27 mouse cellular contexts compared by ENCODE assay signal in the genomic region with DNA sequence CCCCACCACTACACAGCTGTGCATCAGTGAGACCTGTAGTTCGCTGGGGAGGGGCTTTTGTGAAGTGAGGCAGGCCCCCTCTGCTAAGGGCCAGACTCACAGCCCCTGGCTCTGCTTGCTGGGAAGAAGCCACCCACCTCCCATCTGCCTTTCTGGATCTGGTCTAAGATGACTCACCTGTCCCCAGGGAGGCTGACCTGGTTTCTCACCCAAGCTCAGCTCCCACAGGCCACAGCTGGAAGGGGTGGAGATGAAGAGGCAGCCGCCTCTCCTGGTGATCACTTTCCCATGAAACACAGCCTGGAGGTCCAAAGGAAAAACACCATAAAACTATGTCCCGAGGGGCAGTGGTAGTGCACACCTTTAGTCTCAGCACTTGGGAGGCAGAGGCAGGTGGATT. TPM values are rescaled to one million over a fixed set of nuclear protein-coding genes. Genes with fewer than 3 reads are reported as not detected.
DNase-seq lines count a peak whose midpoint lies in the region; ATAC-seq and TF ChIP-seq lines count a peak whose summit lies in the region.
"Had no signal": no experiment of that assay in that cellular context is flagged by ENCODE, and none has a peak within 500 bp of the region (broad histone marks: within the 10 kb centered on the region; RNA-seq: fewer than 3 reads in every experiment).

No protein-coding gene starts in this region.

- H3K36me3 ChIP-seq in hindbrain, embryonic 13.5 days, result no peaks in the 10 kb centered on the region
- H3K36me3 ChIP-seq in hindbrain, postnatal 0 days (ENCODE audit: insufficient read depth, low read length), result no peaks in the 10 kb centered on the region
- H3K36me3 ChIP-seq: embryonic facial prominence, embryonic 10.5 days; embryonic facial prominence, embryonic 13.5 days; forebrain, embryonic 12.5 days; hindbrain, embryonic 12.5 days had no signal

- 0 out of 2 replicates have a peak, but pooled peaks cover 2% of the 10 kb centered on the region for H3K27me3 ChIP-seq in hindbrain, embryonic 13.5 days
- no peaks in the 10 kb centered on the region for H3K27me3 ChIP-seq in hindbrain, postnatal 0 days (ENCODE audit: insufficient read depth, low read length)
- H3K27me3 ChIP-seq: embryonic facial prominence, embryonic 13.5 days had no signal

- ATAC-seq in hindbrain, embryonic 13.5 days (ENCODE audit: low FRiP score), result no peak
- ATAC-seq in hindbrain, postnatal 0 days, result no peak
- ATAC-seq in activated CD4-positive, CD25-positive, alpha-beta regulatory T cell, adult 4 months, result no peak
- ATAC-seq: CD4-positive, CD25-positive, alpha-beta regulatory T cell, adult 4 months; inflammation-experienced regulatory T-cells, adult 6 months had no signal

- no peak for DNase-seq in hindbrain, postnatal 0 days (ENCODE audit: low spot score)
- DNase-seq in 3T3-L1 (ENCODE audit: low read depth, low spot score), result peak; percentile 46
- peak; percentile 90 for DNase-seq in MN1 (ENCODE audit: low spot score)
- no peak for DNase-seq in left cerebral cortex, postnatal 4 days
- DNase-seq: adrenal gland, adult 8-10 months; adrenal gland, postnatal 25 days; cerebellum, adult 9-11 months; cerebellum, postnatal 25 days; embryo, embryonic 11 days; gastrocnemius, postnatal 10 days; gastrocnemius, postnatal 36 days; heart, adult 2 months; kidney, adult 18-20 months had no signal

- 0 out of 2 replicates have a peak overlapping the region, but pooled peaks have one; percentile 19 for H3K9ac ChIP-seq in hindbrain, embryonic 13.5 days
- no peak overlapping the region for H3K9ac ChIP-seq in hindbrain, postnatal 0 days (replicated peaks; ENCODE audit: low read length)
- H3K9ac ChIP-seq: forebrain, embryonic 12.5 days; hindbrain, embryonic 12.5 days had no signal

- peaks cover 32% of the 10 kb centered on the region for H3K4me1 ChIP-seq in hindbrain, embryonic 13.5 days (replicated peaks)
- H3K4me1 ChIP-seq in hindbrain, postnatal 0 days (ENCODE audit: insufficient read depth, low read length), result no peaks in the 10 kb centered on the region

- intact Hi-C loops in left cerebral cortex, postnatal 4 days (cut with DNase I), result loop anchor here (2.0 to 10.0 kb wide), 2 partner anchors 155 to 329 kb away; no protein-coding TSS in a partner anchor

- no peaks in the 10 kb centered on the region for H3K9me3 ChIP-seq in hindbrain, embryonic 13.5 days
- no peaks in the 10 kb centered on the region for H3K9me3 ChIP-seq in hindbrain, postnatal 0 days (ENCODE audit: low read length)
- H3K9me3 ChIP-seq: embryonic facial prominence, embryonic 10.5 days; embryonic facial prominence, embryonic 13.5 days; forebrain, embryonic 12.5 days; hindbrain, embryonic 12.5 days had no signal

- no peak overlapping the region for H3K27ac ChIP-seq in hindbrain, embryonic 13.5 days
- H3K27ac ChIP-seq in hindbrain, postnatal 0 days, result no peak overlapping the region
- H3K27ac ChIP-seq: embryonic facial prominence, embryonic 10.5 days; embryonic facial prominence, embryonic 13.5 days; forebrain, embryonic 12.5 days; heart, adult 2 months; hindbrain, embryonic 12.5 days had no signal

- WGBS in hindbrain, embryonic 13.5 days, result 72% methylated on average over 3 of the region's 3 CpGs
- 89% methylated on average over 3 of the region's 3 CpGs for WGBS in hindbrain, postnatal 0 days

- no peak overlapping the region for H3K4me2 ChIP-seq in hindbrain, embryonic 13.5 days
- H3K4me2 ChIP-seq in hindbrain, postnatal 0 days (ENCODE audit: low read depth, low read length), result no peak overlapping the region
- H3K4me2 ChIP-seq: embryonic facial prominence, embryonic 13.5 days; forebrain, embryonic 12.5 days; heart, embryonic 11.5 days; hindbrain, embryonic 12.5 days had no signal

- no peak for TF ChIP-seq CTCF in hindbrain, postnatal 0 days (IDR thresholded peaks at IDR 0.05; ENCODE audit: low read depth)

- no peak overlapping the region for H3K4me3 ChIP-seq in hindbrain, embryonic 13.5 days
- no peak overlapping the region for H3K4me3 ChIP-seq in hindbrain, postnatal 0 days (ENCODE audit: low read length)
- H3K4me3 ChIP-seq: embryonic facial prominence, embryonic 10.5 days; embryonic facial prominence, embryonic 13.5 days; erythroblast, embryonic 14.5 days; forebrain, embryonic 12.5 days; heart, adult 2 months; hindbrain, embryonic 12.5 days had no signal

RNA-seq across cellular contexts. Expression of a gene that starts 18.4 kb away (rescaled TPM):
- polyA plus RNA-seq in hindbrain, embryonic 13.5 days (2015; fragmentation: Nextera tagmentation; extraction: Ambion mirVana), result 1.5 and 1.8 TPM in 2 replicates
- total RNA-seq in hindbrain, postnatal 0 days (2014; rRNA removed), result 0.72 and 0.84 TPM in 2 replicates
- 2.3 and 2.4 TPM in 2 replicates for polyA plus RNA-seq in hindbrain, postnatal 0 days (2015; fragmentation: Nextera tagmentation; extraction: Ambion mirVana)
- total RNA-seq in left cerebral cortex, postnatal 4 days (2021), result 1 to 10 TPM; 1.2 to 1.7 TPM
- under 1 TPM; 0.14 to 0.26 TPM for polyA plus RNA-seq in activated CD4-positive, CD25-positive, alpha-beta regulatory T cell, adult 4 months (2017; shearing (Covaris generic))
- total RNA-seq: granulocyte monocyte progenitor cell, adult 5-6 weeks; heart, adult 2 months; heart, postnatal 25 days; hematopoietic stem cell, adult 5-6 weeks had no signal
- polyA plus RNA-seq: erythroblast, embryonic 14.5 days; heart, adult 2 months; heart, postnatal 0 days had no signal

RNA-seq across cellular contexts. Expression of a gene that starts 54.1 kb away (rescaled TPM):
- 16.2 and 17.4 TPM in 2 replicates for polyA plus RNA-seq in hindbrain, embryonic 13.5 days (2015; fragmentation: Nextera tagmentation; extraction: Ambion mirVana)
- total RNA-seq in hindbrain, postnatal 0 days (2014; rRNA removed), result 19.9 and 22.3 TPM in 2 replicates
- 18.6 and 20.6 TPM in 2 replicates for polyA plus RNA-seq in hindbrain, postnatal 0 days (2015; fragmentation: Nextera tagmentation; extraction: Ambion mirVana)
- 10 to 100 TPM; 17.4 to 17.8 TPM for total RNA-seq in left cerebral cortex, postnatal 4 days (2021)
- polyA plus RNA-seq in activated CD4-positive, CD25-positive, alpha-beta regulatory T cell, adult 4 months (2017; shearing (Covaris generic)), result 10 to 100 TPM in 1 of 2 experiments, 1 to 10 TPM in 1; 8.0 to 10.2 TPM

Comparison
In these comparisons a context has a peak if more than half of its experiments do, and no peak if none do; other contexts are left out.
1. DNase-seq: peak in 3T3-L1 (single experiment) and MN1 (single experiment); none in hindbrain, postnatal 0 days (single experiment) and left cerebral cortex, postnatal 4 days (single experiment).